Comparison of ENCODE assay signal across 26 mouse cellular contexts in genomic region chr16:34040276-34040675, GRCm38 (mm10).
A peak's percentile ranks its signal among the peaks of the same experiment; 100 is the strongest.
DNase-seq lines count a peak whose midpoint lies in the region; ATAC-seq and TF ChIP-seq lines count a peak whose summit lies in the region.
"Had no signal": no experiment of that assay in that cellular context is flagged by ENCODE, and none has a peak within 500 bp of the region (broad histone marks: within the 10 kb centered on the region; RNA-seq: fewer than 3 reads in every experiment).

No protein-coding gene starts in this region.

- no peaks in the 10 kb centered on the region for H3K4me1 ChIP-seq in forebrain, postnatal 0 days (ENCODE audit: insufficient read depth)
- H3K4me1 ChIP-seq in forebrain, embryonic 11.5 days (replicated peaks; ENCODE audit: control insufficient read depth, insufficient read depth, low read length): no peaks in the 10 kb centered on the region
- H3K4me1 ChIP-seq in kidney, postnatal 0 days (replicated peaks; ENCODE audit: insufficient read depth, low read length): 0 out of 2 replicates have a peak, but pooled peaks cover 6% of the 10 kb centered on the region
- H3K4me1 ChIP-seq in lung, embryonic 16.5 days (replicated peaks; ENCODE audit: control insufficient read depth, insufficient read depth, low read length): peaks cover 41% of the 10 kb centered on the region
- H3K4me1 ChIP-seq in cortical plate, adult 2 months (ENCODE audit: control insufficient read depth, insufficient read depth, low read length): peaks cover 4% of the 10 kb centered on the region
- 0 out of 2 replicates have a peak, but pooled peaks cover 1% of the 10 kb centered on the region for H3K4me1 ChIP-seq in kidney, embryonic 14.5 days (ENCODE audit: control insufficient read depth, insufficient read depth, low read length)
- H3K4me1 ChIP-seq: embryonic facial prominence, embryonic 12.5 days; forebrain, embryonic 12.5 days; hindbrain, embryonic 15.5 days; limb, embryonic 10.5 days; midbrain, embryonic 12.5 days had no signal

- DNase-seq in forebrain, postnatal 0 days: peak; percentile 9
- DNase-seq in forebrain, embryonic 11.5 days (ENCODE audit: low spot score): no peak
- DNase-seq in kidney, postnatal 0 days (ENCODE audit: low spot score): no peak
- DNase-seq in kidney, adult 18-20 months: no peak
- DNase-seq in lung, postnatal 4 days: no peak
- DNase-seq: adrenal gland, postnatal 25 days; cerebellum, adult 11 months; gastrocnemius, postnatal 10 days; heart, postnatal 4 days; kidney, adult 9 months; kidney, postnatal 4 days; layer of hippocampus, adult 9-11 months; liver, postnatal 0 days; right cerebral cortex, postnatal 25 days; spleen, adult 18-20 months had no signal

- H3K9me3 ChIP-seq in forebrain, postnatal 0 days (ENCODE audit: low read length): no peaks in the 10 kb centered on the region
- H3K9me3 ChIP-seq in forebrain, embryonic 11.5 days (ENCODE audit: control insufficient read depth, low read length): no peaks in the 10 kb centered on the region
- H3K9me3 ChIP-seq in kidney, postnatal 0 days (replicated peaks; ENCODE audit: low read length): no peaks in the 10 kb centered on the region
- no peaks in the 10 kb centered on the region for H3K9me3 ChIP-seq in lung, embryonic 16.5 days (ENCODE audit: control insufficient read depth, low read length)
- no peaks in the 10 kb centered on the region for H3K9me3 ChIP-seq in kidney, embryonic 14.5 days (ENCODE audit: control insufficient read depth, low read length)
- H3K9me3 ChIP-seq: embryonic facial prominence, embryonic 12.5 days; forebrain, embryonic 12.5 days; heart, embryonic 15.5 days; hindbrain, embryonic 15.5 days; intestine, embryonic 15.5 days; limb, embryonic 10.5 days; midbrain, embryonic 12.5 days had no signal

- no peak overlapping the region for H3K27ac ChIP-seq in forebrain, postnatal 0 days (ENCODE audit: low read depth, low read length)
- H3K27ac ChIP-seq in forebrain, embryonic 11.5 days (ENCODE audit: low read depth, low read length): no peak overlapping the region
- no peak overlapping the region for H3K27ac ChIP-seq in kidney, postnatal 0 days
- peak overlapping the region; percentile 25 for H3K27ac ChIP-seq in lung, embryonic 16.5 days (ENCODE audit: low read length)
- 0 out of 2 replicates have a peak overlapping the region, but pooled peaks have one; percentile 15 for H3K27ac ChIP-seq in cortical plate, adult 2 months (ENCODE audit: insufficient read depth, low read length)
- no peak overlapping the region for H3K27ac ChIP-seq in kidney, embryonic 14.5 days (ENCODE audit: low read depth, low read length)
- H3K27ac ChIP-seq: embryonic facial prominence, embryonic 12.5 days; forebrain, embryonic 12.5 days; heart, embryonic 15.5 days; hindbrain, embryonic 15.5 days; intestine, embryonic 15.5 days; limb, embryonic 10.5 days; macrophage; midbrain, embryonic 12.5 days had no signal

- no peak for TF ChIP-seq CTCF in forebrain, postnatal 0 days (IDR thresholded peaks at IDR 0.05; ENCODE audit: low read depth)
- peak; percentile 18; the same call in 1 of the 2 replicates for TF ChIP-seq CTCF in kidney, postnatal 0 days (IDR thresholded peaks at IDR 0.05; ENCODE audit: low read depth)
- no peak for TF ChIP-seq CTCF in cortical plate, adult 2 months (IDR thresholded peaks at IDR 0.05; ENCODE audit: extremely low read depth, insufficient read depth, low read length)

- H3K27me3 ChIP-seq in forebrain, postnatal 0 days (ENCODE audit: insufficient read depth, low read length): no peaks in the 10 kb centered on the region
- no peaks in the 10 kb centered on the region for H3K27me3 ChIP-seq in forebrain, embryonic 11.5 days (ENCODE audit: control insufficient read depth, insufficient read depth, low read length)
- H3K27me3 ChIP-seq in kidney, postnatal 0 days (ENCODE audit: insufficient read depth, low read length): no peaks in the 10 kb centered on the region
- H3K27me3 ChIP-seq in lung, embryonic 16.5 days (ENCODE audit: control insufficient read depth, insufficient read depth, low read depth, low read length): no peaks in the 10 kb centered on the region
- H3K27me3 ChIP-seq in kidney, embryonic 14.5 days (ENCODE audit: control insufficient read depth, insufficient read depth, low read length): no peaks in the 10 kb centered on the region
- H3K27me3 ChIP-seq: embryonic facial prominence, embryonic 12.5 days; forebrain, embryonic 12.5 days; heart, embryonic 15.5 days; hindbrain, embryonic 15.5 days; intestine, embryonic 15.5 days; midbrain, embryonic 12.5 days had no signal

- no peak overlapping the region for H3K9ac ChIP-seq in forebrain, postnatal 0 days
- no peak overlapping the region for H3K9ac ChIP-seq in forebrain, embryonic 11.5 days (ENCODE audit: low read length)
- H3K9ac ChIP-seq in kidney, postnatal 0 days (ENCODE audit: low read depth, low read length): no peak overlapping the region
- no peak overlapping the region for H3K9ac ChIP-seq in lung, embryonic 16.5 days (ENCODE audit: low read length)
- H3K9ac ChIP-seq in kidney, embryonic 14.5 days (ENCODE audit: low read depth, low read length): no peak overlapping the region
- H3K9ac ChIP-seq: embryonic facial prominence, embryonic 12.5 days; forebrain, embryonic 12.5 days; heart, embryonic 15.5 days; hindbrain, embryonic 15.5 days; intestine, embryonic 15.5 days; liver, postnatal 0 days; midbrain, embryonic 12.5 days had no signal

- no peak overlapping the region for H3K4me3 ChIP-seq in forebrain, postnatal 0 days (ENCODE audit: low read depth, low read length)
- H3K4me3 ChIP-seq in forebrain, embryonic 11.5 days (ENCODE audit: low read depth, low read length): no peak overlapping the region
- no peak overlapping the region for H3K4me3 ChIP-seq in kidney, postnatal 0 days (replicated peaks; ENCODE audit: low read depth, low read length)
- H3K4me3 ChIP-seq in lung, embryonic 16.5 days (ENCODE audit: low read length): no peak overlapping the region
- H3K4me3 ChIP-seq in cortical plate, adult 2 months (ENCODE audit: insufficient read depth, low read length): no peak overlapping the region
- no peak overlapping the region for H3K4me3 ChIP-seq in kidney, embryonic 14.5 days (ENCODE audit: low read length)
- H3K4me3 ChIP-seq: embryonic facial prominence, embryonic 12.5 days; forebrain, embryonic 12.5 days; heart, embryonic 15.5 days; hindbrain, embryonic 15.5 days; intestine, embryonic 15.5 days; limb, embryonic 10.5 days; midbrain, embryonic 12.5 days had no signal

- no peak for TF ChIP-seq POLR2A in cortical plate, adult 2 months (IDR thresholded peaks at IDR 0.05; ENCODE audit: extremely low read depth, insufficient read depth, low read length)

- ATAC-seq in forebrain, postnatal 0 days: no peak
- no peak for ATAC-seq in forebrain, embryonic 11.5 days (replicated peaks; ENCODE audit: low FRiP score)
- ATAC-seq in kidney, postnatal 0 days (replicated peaks; ENCODE audit: low FRiP score, low read depth): no peak
- ATAC-seq in lung, embryonic 16.5 days (ENCODE audit: low read depth): no peak
- ATAC-seq in kidney, embryonic 14.5 days (ENCODE audit: low FRiP score, low TSS enrichment): no peak
- ATAC-seq: intestine, embryonic 15.5 days; liver, postnatal 0 days had no signal

- WGBS in forebrain, postnatal 0 days: 71% methylated on average over 6 of the region's 6 CpGs
- WGBS in forebrain, embryonic 11.5 days: 84% methylated on average over 6 of the region's 6 CpGs
- 75% methylated on average over 6 of the region's 6 CpGs for WGBS in kidney, postnatal 0 days
- 72% methylated on average over 6 of the region's 6 CpGs for WGBS in lung, embryonic 16.5 days
- 82% methylated on average over 6 of the region's 6 CpGs for WGBS in kidney, embryonic 14.5 days

- H3K36me3 ChIP-seq in forebrain, postnatal 0 days (ENCODE audit: insufficient read depth): peaks cover 48% of the 10 kb centered on the region
- no peaks in the 10 kb centered on the region; the same call in 1 of the 2 replicates for H3K36me3 ChIP-seq in forebrain, embryonic 11.5 days (ENCODE audit: control insufficient read depth, insufficient read depth, low read length)
- H3K36me3 ChIP-seq in kidney, postnatal 0 days (ENCODE audit: insufficient read depth, low read length): peaks cover 23% of the 10 kb centered on the region; the same call in 1 of the 2 replicates
- no peaks in the 10 kb centered on the region for H3K36me3 ChIP-seq in lung, embryonic 16.5 days (ENCODE audit: control insufficient read depth, insufficient read depth, low read length)
- H3K36me3 ChIP-seq in kidney, embryonic 14.5 days (ENCODE audit: control insufficient read depth, insufficient read depth, low read length): peaks cover 11% of the 10 kb centered on the region
- H3K36me3 ChIP-seq: heart, embryonic 15.5 days had no signal

- no peak overlapping the region for H3K4me2 ChIP-seq in forebrain, postnatal 0 days (ENCODE audit: low read depth)
- no peak overlapping the region for H3K4me2 ChIP-seq in forebrain, embryonic 11.5 days (ENCODE audit: low read depth, low read length, severe bottlenecking)
- H3K4me2 ChIP-seq in kidney, postnatal 0 days (ENCODE audit: low read length): no peak overlapping the region
- no peak overlapping the region for H3K4me2 ChIP-seq in lung, embryonic 16.5 days (ENCODE audit: low read depth, low read length)
- no peak overlapping the region for H3K4me2 ChIP-seq in kidney, embryonic 14.5 days (replicated peaks; ENCODE audit: low read depth, low read length)
- H3K4me2 ChIP-seq: embryonic facial prominence, embryonic 12.5 days; forebrain, embryonic 12.5 days; heart, embryonic 15.5 days; hindbrain, embryonic 15.5 days; intestine, embryonic 15.5 days; midbrain, embryonic 12.5 days had no signal

Comparison
In these comparisons a context has a peak if more than half of its experiments do, and no peak if none do; other contexts are left out.
1. H3K27ac ChIP-seq: peak in lung, embryonic 16.5 days (single experiment) and cortical plate, adult 2 months (single experiment); none in forebrain, postnatal 0 days (single experiment), forebrain, embryonic 11.5 days (single experiment), kidney, postnatal 0 days (single experiment) and kidney, embryonic 14.5 days (single experiment).